Mouse (Mus musculus) E14TG2a.4 (cell line): ENCODE results near the gene Anxa11.
"Not testable (repeated sequence)": the region's sequence is repeated elsewhere in the genome, so short reads cannot be mapped to it uniquely, and the experiment has no call there.

Experiments used
- CTCF ChIP-seq: conservative IDR thresholded peaks from 2 replicates; pipeline ENCODE4 v1.5.1; 2014; ENCODE audit warnings: low read length
- NANOG ChIP-seq: IDR thresholded peaks from 2 replicates; pipeline ENCODE4 v1.6.1; 2014; ENCODE audit warnings: borderline replicate concordance, low read length, mixed read lengths

GRCm38 (mm10) chr14:25848708-25849107 is 6.8 kb downstream of the Anxa11 start:
- not testable (repeated sequence) for TF ChIP-seq CTCF, NANOG
